In genomic region chr6:52064176-52065015, GRCm38 (mm10) we compare ENCODE assay signal across 8 mouse cellular contexts. TPM values are rescaled to one million over a fixed set of nuclear protein-coding genes. Genes with fewer than 3 reads are reported as not detected.
DNase-seq lines count a peak whose midpoint lies in the region; ATAC-seq lines count a peak whose summit lies in the region.

No protein-coding gene starts in this region.

- no peak overlapping the region for H3K4me3 ChIP-seq in embryonic facial prominence, embryonic 14.5 days (ENCODE audit: low read depth, low read length)
- no peak overlapping the region for H3K4me3 ChIP-seq in embryonic facial prominence, embryonic 10.5 days
- H3K4me3 ChIP-seq in lung, embryonic 16.5 days (ENCODE audit: low read length): no peak overlapping the region

- no peak overlapping the region for H3K4me2 ChIP-seq in embryonic facial prominence, embryonic 14.5 days (ENCODE audit: low read depth, low read length)
- peak overlapping the region; percentile 31 for H3K4me2 ChIP-seq in lung, embryonic 16.5 days (ENCODE audit: low read depth, low read length)

- no peak overlapping the region for H3K27ac ChIP-seq in embryonic facial prominence, embryonic 14.5 days (replicated peaks; ENCODE audit: low read depth, low read length)
- H3K27ac ChIP-seq in embryonic facial prominence, embryonic 10.5 days (replicated peaks): no peak overlapping the region
- H3K27ac ChIP-seq in lung, embryonic 16.5 days (ENCODE audit: low read length): peak overlapping the region; percentile 76

- WGBS in embryonic facial prominence, embryonic 14.5 days: 49% methylated on average over 13 of the region's 13 CpGs
- 78% methylated on average over 13 of the region's 13 CpGs for WGBS in embryonic facial prominence, embryonic 10.5 days
- 37% methylated on average over 13 of the region's 13 CpGs for WGBS in lung, embryonic 16.5 days

- no peaks in the 10 kb centered on the region for H3K36me3 ChIP-seq in embryonic facial prominence, embryonic 14.5 days (ENCODE audit: control insufficient read depth, insufficient read depth, low read length)
- no peaks in the 10 kb centered on the region for H3K36me3 ChIP-seq in embryonic facial prominence, embryonic 10.5 days (replicated peaks)
- H3K36me3 ChIP-seq in lung, embryonic 16.5 days (ENCODE audit: control insufficient read depth, insufficient read depth, low read length): no peaks in the 10 kb centered on the region

- no peak overlapping the region for H3K9ac ChIP-seq in embryonic facial prominence, embryonic 14.5 days (ENCODE audit: low read depth, low read length)
- 0 out of 2 replicates have a peak overlapping the region, but pooled peaks have one; percentile 3 for H3K9ac ChIP-seq in lung, embryonic 16.5 days (ENCODE audit: low read length)

- 0 out of 2 replicates have a peak, but pooled peaks cover 3% of the 10 kb centered on the region for H3K27me3 ChIP-seq in embryonic facial prominence, embryonic 14.5 days (replicated peaks; ENCODE audit: control insufficient read depth, insufficient read depth, low read length)
- peaks cover 14% of the 10 kb centered on the region for H3K27me3 ChIP-seq in embryonic facial prominence, embryonic 10.5 days (replicated peaks; ENCODE audit: low read depth, poor library complexity, severe bottlenecking)
- H3K27me3 ChIP-seq in lung, embryonic 16.5 days (ENCODE audit: control insufficient read depth, insufficient read depth, low read depth, low read length): no peaks in the 10 kb centered on the region

- no peaks in the 10 kb centered on the region for H3K9me3 ChIP-seq in embryonic facial prominence, embryonic 14.5 days (ENCODE audit: control insufficient read depth, low read length)
- H3K9me3 ChIP-seq in embryonic facial prominence, embryonic 10.5 days: no peaks in the 10 kb centered on the region
- H3K9me3 ChIP-seq in lung, embryonic 16.5 days (ENCODE audit: control insufficient read depth, low read length): no peaks in the 10 kb centered on the region

- peak; percentile 70 for DNase-seq in embryonic facial prominence, embryonic 14.5 days (ENCODE audit: low spot score)
- no peak for DNase-seq in embryonic facial prominence, embryonic 10.5 days (ENCODE audit: low spot score)
- DNase-seq in NIH3T3 (ENCODE audit: low read depth): peak; percentile 73
- peak; percentile 62 for DNase-seq in gastrocnemius, adult 18-20 months (ENCODE audit: low spot score)
- peak; percentile 29 for DNase-seq in kidney, postnatal 14 days
- peak; percentile 18 to 26 for DNase-seq in right cerebral cortex, postnatal 36 days (ENCODE audit: low spot score in 2 of 2)
- no peak for DNase-seq in thymus, postnatal 10 days (ENCODE audit: low spot score in 2 of 2)

- 0 out of 2 replicates have a peak, but pooled peaks cover 5% of the 10 kb centered on the region for H3K4me1 ChIP-seq in embryonic facial prominence, embryonic 14.5 days (ENCODE audit: control insufficient read depth, insufficient read depth, low read length)
- H3K4me1 ChIP-seq in embryonic facial prominence, embryonic 10.5 days: peaks cover 8% of the 10 kb centered on the region; the same call in 1 of the 2 replicates
- H3K4me1 ChIP-seq in lung, embryonic 16.5 days (replicated peaks; ENCODE audit: control insufficient read depth, insufficient read depth, low read length): peaks cover 5% of the 10 kb centered on the region

- peak; percentile 44; the same call in 1 of the 2 replicates for ATAC-seq in embryonic facial prominence, embryonic 14.5 days (ENCODE audit: low read depth)
- ATAC-seq in lung, embryonic 16.5 days (ENCODE audit: low read depth): peak; percentile 87

RNA-seq across cellular contexts. Expression of gene Skap2, which starts 52.0 kb away (rescaled TPM):
- polyA plus RNA-seq in embryonic facial prominence, embryonic 14.5 days (2014; fragmentation: Nextera tagmentation; extraction: Ambion mirVana): 18.9 and 25.2 TPM in 2 replicates
- 8.0 and 11.4 TPM in 2 replicates for polyA plus RNA-seq in embryonic facial prominence, embryonic 10.5 days (2016; fragmentation: Nextera tagmentation; extraction: Ambion mirVana)
- 1 to 10 TPM; 3.9 to 4.3 TPM for total RNA-seq in gastrocnemius, adult 18-20 months (2021)
- 68.7 and 71.7 TPM in 2 replicates for polyA plus RNA-seq in lung, embryonic 16.5 days (2015; fragmentation: Nextera tagmentation; extraction: Ambion mirVana)

Comparison
In these comparisons a context has a peak if more than half of its experiments do, and no peak if none do; other contexts are left out.
1. DNase-seq: peak in embryonic facial prominence, embryonic 14.5 days (single experiment), NIH3T3 (single experiment), gastrocnemius, adult 18-20 months (single experiment), kidney, postnatal 14 days (single experiment) and right cerebral cortex, postnatal 36 days (2 of 2); none in embryonic facial prominence, embryonic 10.5 days (single experiment) and thymus, postnatal 10 days (0 of 2).